Mouse (Mus musculus): ENCODE results near the gene Irak1.
A peak's percentile ranks its signal among the peaks of the same experiment; 100 is the strongest.

Gene Irak1

DNA sequence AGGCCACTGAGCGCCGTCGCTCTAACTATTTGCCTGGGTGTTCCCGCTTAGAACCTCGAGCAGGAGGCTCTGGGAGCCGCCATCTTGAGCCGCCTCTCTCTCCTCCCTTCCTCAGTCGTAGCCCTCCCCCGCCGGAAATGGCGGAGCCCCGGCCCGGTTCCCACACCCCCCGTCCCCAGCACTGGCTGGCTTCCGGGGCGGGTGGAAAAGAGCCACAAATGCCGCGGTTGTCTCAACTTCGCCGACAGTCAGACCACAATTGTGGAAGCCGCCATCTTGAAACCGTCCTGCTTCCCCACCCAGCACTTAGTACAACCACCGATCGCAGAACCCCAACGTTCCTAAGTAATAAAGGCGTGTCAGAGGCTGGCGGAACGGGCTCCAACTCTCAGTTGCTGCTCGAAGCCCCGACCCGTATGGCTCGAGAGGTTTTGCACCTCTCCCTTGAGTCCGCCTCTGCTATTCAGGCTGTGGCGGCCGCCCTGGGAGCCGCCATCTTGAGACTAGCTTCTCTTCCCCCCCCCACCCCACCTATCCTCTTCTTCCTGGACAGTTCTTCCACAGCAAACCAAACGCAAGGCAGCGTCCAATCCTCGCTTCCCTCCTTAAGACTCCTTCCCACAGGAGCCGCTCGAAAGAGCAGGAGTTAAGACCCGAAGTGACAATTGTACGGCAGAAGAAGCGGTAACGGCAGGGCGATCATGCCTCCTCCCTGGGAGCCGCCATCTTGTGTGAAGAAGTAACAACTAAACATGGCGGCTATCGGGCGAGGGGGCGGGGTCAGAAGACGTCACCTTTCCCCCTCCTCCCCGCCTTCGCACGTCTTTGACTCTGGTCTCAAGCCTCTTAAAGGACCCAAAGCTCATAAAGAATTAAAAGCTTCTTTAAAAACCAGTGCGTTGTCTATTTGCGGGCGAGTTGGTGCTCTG lies 57.2 kb downstream of the Irak1 start, which contains the start of gene Hcfc1:
Gene Hcfc1 (minus strand): TSS at position 110 of the 929 bp plus-strand sequence.
- DNase-seq (ENCODE audit: low spot score in 2 of 2), result peak; percentile 75 to 78

DNA sequence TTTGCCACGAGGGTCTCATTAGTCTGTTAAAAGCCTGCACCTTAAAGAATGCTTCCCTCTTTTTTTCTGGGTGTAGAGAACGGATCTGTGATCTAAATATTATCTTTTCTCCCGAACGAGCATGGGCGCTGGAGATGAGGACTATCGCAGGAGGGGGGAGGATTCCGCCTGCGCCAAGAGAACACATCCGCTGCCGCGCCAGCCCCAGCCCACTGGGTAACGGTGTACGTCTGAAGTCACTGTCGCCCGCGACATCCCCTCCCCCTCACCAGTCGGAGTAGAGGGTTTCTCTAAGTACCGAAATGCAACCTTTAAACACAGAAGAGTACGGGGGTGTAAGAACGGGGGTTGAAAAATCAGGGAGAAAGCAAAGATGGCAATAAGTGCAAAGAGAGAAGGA lies 58.4 kb downstream of the Irak1 start:
- DNase-seq (ENCODE audit: low spot score in 2 of 2), result peak; percentile 23 to 41

DNA sequence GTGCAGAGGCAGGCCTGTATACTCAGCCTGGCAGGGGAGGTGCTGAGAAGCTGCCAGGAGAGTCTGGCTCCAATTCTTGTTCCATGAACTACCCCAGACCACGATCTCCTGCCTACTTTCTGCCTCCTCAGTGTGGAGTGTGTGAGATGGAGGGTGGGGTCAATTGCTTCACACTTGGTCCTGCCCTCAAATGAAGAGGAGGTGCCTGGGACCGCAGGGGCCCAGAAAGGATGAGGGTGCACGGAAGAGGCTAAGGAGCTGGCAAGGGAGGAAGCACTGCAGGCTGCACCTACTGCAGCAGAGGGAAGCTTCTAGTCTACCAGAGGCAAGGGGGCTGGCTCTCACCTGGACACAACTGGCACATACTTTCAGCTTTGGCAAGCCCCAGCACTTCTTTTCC lies 59.4 kb downstream of the Irak1 start:
- peak in 1 of 2 experiments; percentile 13 for DNase-seq (ENCODE audit: low spot score in 2 of 2)

Data from spleen, postnatal 14 days (tissue).